Mouse (Mus musculus) heart, embryonic 14.5 days (tissue): ENCODE data around the gene Gpx4. TPM values are rescaled to one million over a fixed set of nuclear protein-coding genes. Genes with fewer than 3 reads are reported as not detected.

Source experiments
- ATAC-seq: fragments of 200-750 bp; cut with Nextera tagmentation; 2 replicates; pipeline ENCODE4 v1.8.0; 2017; ENCODE audit warnings: low read depth, moderate TSS enrichment; ENCODE audit not compliant: insufficient number of reproducible peaks, insufficient read depth, low FRiP score
- H3K27ac ChIP-seq, 2 experiments: fragments of 200-500 bp in 1 of 2; fragments of 300-500 bp in 1 of 2; sonication (generic) in 1 of 2; replicated peaks in 1 of 2; 2 replicates each; pipeline ENCODE4 v1.5.1; 2012 to 2014; ENCODE audit warnings: low read depth in 2 of 2, low read length in 2 of 2, control low read depth in 1 of 2, mild to moderate bottlenecking in 1 of 2, mixed read lengths in 1 of 2; ENCODE audit not compliant: control insufficient read depth in 1 of 2, insufficient read depth in 1 of 2
- H3K27me3 ChIP-seq: fragments of 300-500 bp; sonication (generic); 2 replicates; pipeline ENCODE4 v1.6.1; 2014; ENCODE audit warnings: mild to moderate bottlenecking, low read length, control low read depth; ENCODE audit not compliant: control insufficient read depth, insufficient read depth
- H3K36me3 ChIP-seq: fragments of 300-500 bp; sonication (generic); 2 replicates; pipeline ENCODE4 v1.6.1; 2014; ENCODE audit warnings: mild to moderate bottlenecking, control low read depth, low read length, mixed read lengths; ENCODE audit not compliant: control insufficient read depth, insufficient read depth
- H3K4me1 ChIP-seq, 2 experiments: fragments of 200-500 bp in 1 of 2; fragments of 300-500 bp in 1 of 2; sonication (generic) in 1 of 2; 2 replicates each; pipeline ENCODE4 v1.6.1; 2012 to 2014; ENCODE audit warnings: low read length in 2 of 2, control low read depth in 1 of 2, mixed read lengths in 1 of 2; ENCODE audit not compliant: control insufficient read depth in 2 of 2, insufficient read depth in 2 of 2
- H3K4me2 ChIP-seq: fragments of 300-500 bp; sonication (generic); 2 replicates; pipeline ENCODE4 v1.6.1; 2014; ENCODE audit warnings: mild to moderate bottlenecking, low read length
- H3K4me3 ChIP-seq, 2 experiments: fragments of 200-500 bp in 1 of 2; fragments of 300-500 bp in 1 of 2; sonication (generic) in 1 of 2; 2 replicates each; pipeline ENCODE4 v1.5.1; 2012 to 2014; ENCODE audit warnings: low read length in 2 of 2, mild to moderate bottlenecking in 2 of 2, control low read depth in 1 of 2, low read depth in 1 of 2, moderate library complexity in 1 of 2; ENCODE audit not compliant: control insufficient read depth in 1 of 2, insufficient read depth in 1 of 2
- H3K9ac ChIP-seq: fragments of 300-500 bp; sonication (generic); 2 replicates; pipeline ENCODE4 v1.6.1; 2014; ENCODE audit warnings: mild to moderate bottlenecking, low read length
- H3K9me3 ChIP-seq: fragments of 300-500 bp; sonication (generic); 2 replicates; pipeline ENCODE4 v1.6.1; 2016; ENCODE audit warnings: low read length, control low read depth; ENCODE audit not compliant: control insufficient read depth
- WGBS: fragments of 180-500 bp; shearing (Covaris S2); extraction: QIAGEN DNeasy Blood & Tissue Kit; methylation state at CpG from one replicate; pipeline ENCODE4 v1.1.7; 2014; 5-methylcytosine and 5-hydroxymethylcytosine counted together
- polyA plus RNA-seq: library from polyadenylated mRNA; unstranded; fragments of >200 nt; fragmentation: Nextera tagmentation; extraction: Ambion mirVana; gene quantifications from 2 replicates; pipeline ENCODE4 v1.2.1, GENCODE M21; 2014

The Gpx4 gene
- polyA plus RNA-seq, 1 experiment from 2014 or later = 757 TPM

- 78% methylated on average over 3 of the region's 3 CpGs for WGBS
- Histone ChIP-seq H3K9ac (no peak overlapping the region), H3K4me1 (peaks cover 16 to 22% of the 10 kb centered on the region in 2 experiments), H3K4me2 (no peak overlapping the region), H3K27me3 (no peaks in the 10 kb centered on the region), H3K27ac (no peak overlapping the region), H3K4me3 (no peak overlapping the region), H3K36me3 (no peaks in the 10 kb centered on the region), H3K9me3 (no peaks in the 10 kb centered on the region)
- ATAC-seq = no peak
These were observed 57.2 kb downstream of the Gpx4 start for GRCm38 (mm10) chr10:80104181-80104580.

DNA sequence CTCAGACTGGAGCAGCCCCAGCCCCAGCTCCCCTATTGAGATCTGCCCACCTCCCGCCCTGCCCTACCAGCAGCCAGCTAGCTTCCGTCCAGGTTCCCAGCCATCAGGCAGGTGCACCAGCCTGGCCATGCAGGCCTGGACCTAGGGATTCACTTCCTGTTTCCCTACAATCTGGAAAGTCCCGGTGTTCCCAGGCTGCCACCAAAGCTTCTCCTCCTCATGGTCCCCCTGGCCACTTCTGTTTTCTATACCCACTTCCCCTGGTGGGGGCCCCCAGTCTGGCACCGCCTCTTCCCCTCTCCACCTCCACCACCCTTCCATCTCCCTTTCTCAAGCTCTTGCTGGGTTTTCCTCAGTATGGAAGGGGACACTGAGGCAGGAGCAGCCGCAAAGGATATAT lies 58.5 kb downstream of the Gpx4 start, which contains the start of gene Sbno2:
Gene Sbno2 (minus strand): TSS at position 112 of the 400 bp plus-strand sequence.
- 59% methylated on average over 5 of the region's 5 CpGs for WGBS
- Histone ChIP-seq H3K4me2 (no peak within 1 kb of the TSS), H3K9ac (no peak within 1 kb of the TSS), H3K4me3 (no peak within 1 kb of the TSS), H3K36me3 (no peaks in the 10 kb centered on the region), H3K27me3 (no peaks in the 10 kb centered on the region), H3K27ac (no peak within 1 kb of the TSS), H3K9me3 (no peaks in the 10 kb centered on the region), H3K4me1 (peaks cover 14 to 21% of the 10 kb centered on the region in 2 experiments)
- no peak for ATAC-seq

GRCm38 (mm10) chr10:80105926-80106325 lies 59.0 kb downstream of the Gpx4 start:
- no peak overlapping the region for H3K27ac ChIP-seq
- no peaks in the 10 kb centered on the region for H3K27me3 ChIP-seq
- ATAC-seq = no peak
- no peak overlapping the region for H3K9ac ChIP-seq
- H3K4me1 ChIP-seq = peaks cover 11 to 16% of the 10 kb centered on the region in 2 experiments
- H3K9me3 ChIP-seq = no peaks in the 10 kb centered on the region
- no peak overlapping the region for H3K4me3 ChIP-seq
- no peaks in the 10 kb centered on the region for H3K36me3 ChIP-seq
- 64% methylated on average over 5 of the region's 5 CpGs for WGBS
- no peak overlapping the region for H3K4me2 ChIP-seq

Other genes starting within 250 kb of the Gpx4 start
- 0.61 and 1.5 TPM in 2 replicates for gene Misp, start 226.2 kb upstream of the Gpx4 start, polyA plus RNA-seq
- gene Ptbp1, start 192.7 kb upstream of the Gpx4 start, polyA plus RNA-seq = 62.7 and 78.9 TPM in 2 replicates
- gene Prtn3, start 172.7 kb upstream of the Gpx4 start, polyA plus RNA-seq = 1.4 and 2.0 TPM in 2 replicates
- 6.9 and 9.4 TPM in 2 replicates for gene Plppr3, start 172.5 kb upstream of the Gpx4 start, polyA plus RNA-seq
- 0.42 TPM in 1 of 2 replicates, not detected in the other for gene Elane, start 160.9 kb upstream of the Gpx4 start, polyA plus RNA-seq
- gene Cfd, start 156.3 kb upstream of the Gpx4 start, polyA plus RNA-seq = not detected in 2 replicates
- 34.7 TPM in 2 replicates for gene Med16, start 138.2 kb upstream of the Gpx4 start, polyA plus RNA-seq
- gene Gm26602, start 136.3 kb upstream of the Gpx4 start, polyA plus RNA-seq = 4.6 TPM in 1 of 2 replicates, not detected in the other
- 0.19 and 0.70 TPM in 2 replicates for gene Kiss1r, start 130.2 kb upstream of the Gpx4 start, polyA plus RNA-seq
- gene R3hdm4, start 126.0 kb upstream of the Gpx4 start, polyA plus RNA-seq = 96.7 and 98.5 TPM in 2 replicates
- gene Arid3a, start 120.1 kb upstream of the Gpx4 start, polyA plus RNA-seq = 1.9 and 2.8 TPM in 2 replicates
- 73.2 and 84.4 TPM in 2 replicates for gene Wdr18, start 87.0 kb upstream of the Gpx4 start, polyA plus RNA-seq
- gene Grin3b, start 76.5 kb upstream of the Gpx4 start, polyA plus RNA-seq = 0.09 and 0.18 TPM in 2 replicates
- gene Tmem259, start 62.8 kb upstream of the Gpx4 start, polyA plus RNA-seq = 16.2 and 20.3 TPM in 2 replicates
- gene Cnn2, start 58.6 kb upstream of the Gpx4 start, polyA plus RNA-seq = 265 and 275 TPM in 2 replicates
- gene Abca7, start 50.7 kb upstream of the Gpx4 start, polyA plus RNA-seq = 1.6 and 1.7 TPM in 2 replicates
- 3.0 and 3.4 TPM in 2 replicates for gene Arhgap45, start 30.5 kb upstream of the Gpx4 start, polyA plus RNA-seq
- 146 and 162 TPM in 2 replicates for gene Polr2e, start 7.4 kb upstream of the Gpx4 start, polyA plus RNA-seq
- 9.5 and 9.6 TPM in 2 replicates for gene Sbno2, start 58.4 kb downstream of the Gpx4 start, polyA plus RNA-seq
- gene Stk11, start 68.6 kb downstream of the Gpx4 start, polyA plus RNA-seq = 14.6 and 17.7 TPM in 2 replicates
- gene Atp5d, start 91.5 kb downstream of the Gpx4 start, polyA plus RNA-seq = 988 and 1,015 TPM in 2 replicates
- gene Cbarp, start 93.7 kb downstream of the Gpx4 start, polyA plus RNA-seq = 1.6 and 2.6 TPM in 2 replicates
- 21.2 and 25.8 TPM in 2 replicates for gene Midn, start 101.1 kb downstream of the Gpx4 start, polyA plus RNA-seq
- gene Cirbp, start 118.8 kb downstream of the Gpx4 start, polyA plus RNA-seq = 79.4 and 80.7 TPM in 2 replicates
- 7.7 and 11.1 TPM in 2 replicates for gene 1600002K03Rik, start 125.8 kb downstream of the Gpx4 start, polyA plus RNA-seq
- gene Efna2, start 132.3 kb downstream of the Gpx4 start, polyA plus RNA-seq = 8.4 and 10.1 TPM in 2 replicates
- gene Mum1, start 179.3 kb downstream of the Gpx4 start, polyA plus RNA-seq = 28.5 and 29.3 TPM in 2 replicates
- gene Ndufs7, start 202.0 kb downstream of the Gpx4 start, polyA plus RNA-seq = 721 and 734 TPM in 2 replicates
- gene Gamt, start 213.8 kb downstream of the Gpx4 start, polyA plus RNA-seq = 60.3 and 61.5 TPM in 2 replicates
- 25.0 and 27.5 TPM in 2 replicates for gene Dazap1, start 214.3 kb downstream of the Gpx4 start, polyA plus RNA-seq
- 648 and 723 TPM in 2 replicates for gene Rps15, start 245.3 kb downstream of the Gpx4 start, polyA plus RNA-seq
- gene Apc2, start 248.8 kb downstream of the Gpx4 start, polyA plus RNA-seq = 0.78 and 1.4 TPM in 2 replicates